Mouse (Mus musculus): ENCODE results near the gene Nfatc2.

DNA sequence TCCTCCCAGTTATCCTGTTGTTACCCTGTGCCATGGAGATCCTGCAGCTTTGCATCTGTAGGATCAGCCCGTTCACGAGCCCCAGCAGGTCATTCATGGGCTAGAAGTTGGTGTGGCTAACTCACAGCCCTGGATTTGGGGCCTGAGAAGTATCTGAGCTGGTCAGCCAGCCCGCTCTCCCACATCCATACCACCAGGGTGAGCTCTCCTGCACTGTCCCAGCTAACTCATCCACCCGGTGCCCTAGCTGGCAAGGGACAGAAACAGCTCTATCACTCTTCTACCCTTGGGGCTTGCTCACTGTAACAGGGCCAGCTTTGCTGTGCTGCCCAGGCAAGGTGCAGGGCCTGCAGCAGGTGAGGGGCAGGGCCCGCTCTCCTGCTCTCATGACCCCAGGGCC, 141.8 kb downstream of the Nfatc2 start:
- TF ChIP-seq CTCF (IDR thresholded peaks at IDR 0.05; ENCODE audit: borderline replicate concordance, extremely low read depth, insufficient read depth, insufficient read length) = peak; percentile 15; the same call in 1 of the 2 replicates
- no peak for TF ChIP-seq POLR2A (IDR thresholded peaks at IDR 0.05; ENCODE audit: borderline replicate concordance, extremely low read depth, insufficient read depth, insufficient read length, poor library complexity, severe bottlenecking)
